7 mouse cellular contexts compared by ENCODE assay signal in genomic region chr2:118895990-118896913, GRCm38 (mm10). TPM values are rescaled to one million over a fixed set of nuclear protein-coding genes. Genes with fewer than 3 reads are reported as not detected.
DNase-seq lines count a peak whose midpoint lies in the region; ATAC-seq and TF ChIP-seq lines count a peak whose summit lies in the region.

No protein-coding gene starts in this region.

- in situ Hi-C loops in CH12.LX (cut with MboI; ENCODE audit: low pct_ligation_motif_present, low pct_unique_long_range_greater_than_20kb, low sequenced_read_pairs): loop anchor here (10.0 to 25.0 kb wide), 4 partner anchors 79 to 409 kb away; partner anchors contain the start of gene Srp14

- no peak for TF ChIP-seq RAD21 in CH12.LX (IDR thresholded peaks at IDR 0.05; ENCODE audit: low read depth, low read length)

- peak overlapping the region; percentile 44 for H3K4me2 ChIP-seq in CH12.LX (ENCODE audit: insufficient read depth, low read depth, poor library complexity, severe bottlenecking)
- H3K4me2 ChIP-seq in heart, embryonic 16.5 days (ENCODE audit: low read depth, low read length): peak overlapping the region; percentile 94

- peak overlapping the region; percentile 50 to 71 (median 63) for H3K4me3 ChIP-seq in CH12.LX (replicated peaks in 1 of 3; ENCODE audit: low read depth in 2 of 3, low read length in 2 of 3, poor library complexity in 1 of 3)
- peak overlapping the region; percentile 61 for H3K4me3 ChIP-seq in heart, embryonic 16.5 days (ENCODE audit: low read length)

- no peaks in the 10 kb centered on the region for H3K36me3 ChIP-seq in CH12.LX (replicated peaks in 1 of 2; ENCODE audit: control insufficient read depth in 1 of 2, insufficient read depth in 1 of 2, low read length in 1 of 2)
- no peaks in the 10 kb centered on the region for H3K36me3 ChIP-seq in heart, embryonic 16.5 days (ENCODE audit: control insufficient read depth, insufficient read depth)

- WGBS in heart, embryonic 16.5 days: 2% methylated on average over 38 of the region's 38 CpGs

- H3K4me1 ChIP-seq in CH12.LX (ENCODE audit: control insufficient read depth in 1 of 2, insufficient read depth in 2 of 2): peaks cover 8 to 40% of the 10 kb centered on the region in 2 experiments
- H3K4me1 ChIP-seq in heart, embryonic 16.5 days (ENCODE audit: control insufficient read depth, insufficient read depth, low read length): peaks cover 16% of the 10 kb centered on the region

- peaks cover 25% of the 10 kb centered on the region for H3K27me3 ChIP-seq in CH12.LX (replicated peaks)
- H3K27me3 ChIP-seq in heart, embryonic 16.5 days (ENCODE audit: control insufficient read depth, insufficient read depth, low read length): peaks cover 65% of the 10 kb centered on the region

- DNase-seq in CH12.LX (ENCODE audit: extremely low read depth): no peak
- peak; percentile 51 for DNase-seq in T-cell, adult 2 months (ENCODE audit: low spot score)
- DNase-seq in embryo, embryonic 10.5 days (ENCODE audit: low spot score): peak; percentile 57
- DNase-seq in layer of hippocampus, postnatal 10 days (ENCODE audit: low spot score in 2 of 2): peak; percentile 28 to 41
- peak; percentile 39 for DNase-seq in mesoderm, embryonic 11.5 days (ENCODE audit: low read depth, low spot score)
- DNase-seq in testis, postnatal 14 days (ENCODE audit: low spot score): peak; percentile 65

- dilution Hi-C loops in CH12.LX (cut with MboI; ENCODE audit: extremely low pct_ligation_motif_present, extremely low pct_unique_long_range_greater_than_20kb, low sequenced_read_pairs): no loop called here

- TF ChIP-seq CTCF in CH12.LX (conservative IDR thresholded peaks at IDR 0.05 in 1 of 2, IDR thresholded peaks at IDR 0.05 in 1 of 2; ENCODE audit: low read depth in 2 of 2, low read length in 2 of 2): no peak

- H3K79me2 ChIP-seq in CH12.LX (replicated peaks; ENCODE audit: control insufficient read depth, extremely low read depth, insufficient read depth, poor library complexity, severe bottlenecking): no peaks in the 10 kb centered on the region

- ATAC-seq in heart, embryonic 16.5 days (replicated peaks; ENCODE audit: extremely low read depth, insufficient read depth, low FRiP score): no peak

- H3K27ac ChIP-seq in CH12.LX (ENCODE audit: insufficient read depth, low read depth): peak overlapping the region; percentile 47; the same call in 1 of the 2 replicates
- no peak overlapping the region for H3K27ac ChIP-seq in heart, embryonic 16.5 days (ENCODE audit: low read length)

- no peaks in the 10 kb centered on the region for H3K9me3 ChIP-seq in CH12.LX (replicated peaks; ENCODE audit: low read length)
- H3K9me3 ChIP-seq in heart, embryonic 16.5 days (replicated peaks; ENCODE audit: control insufficient read depth, low read length): no peaks in the 10 kb centered on the region

- TF ChIP-seq POLR2A in CH12.LX (IDR thresholded peaks at IDR 0.05; ENCODE audit: low read depth, low read length): peak; percentile 44; the same call in 1 of the 2 replicates

- no peak for TF ChIP-seq EP300 in CH12.LX (IDR thresholded peaks at IDR 0.05; ENCODE audit: low read length)

- peak overlapping the region; percentile 42 for H3K9ac ChIP-seq in CH12.LX (ENCODE audit: insufficient read depth, low read depth)
- H3K9ac ChIP-seq in heart, embryonic 16.5 days (ENCODE audit: low read length): peak overlapping the region; percentile 66

TF ChIP-seq in CH12.LX, 34 proteins besides CTCF, POLR2A, EP300 and RAD21:
- no peak for TF ChIP-seq NRF1 (IDR thresholded peaks at IDR 0.05; ENCODE audit: low read depth, low read length)
- no peak for TF ChIP-seq E2F4 (IDR thresholded peaks at IDR 0.05; ENCODE audit: insufficient replicate concordance, low read depth, low read length)
- peak; percentile 23; the same call in 1 of the 2 replicates for TF ChIP-seq MAZ (IDR thresholded peaks at IDR 0.05; ENCODE audit: low read depth, low read length)
- no peak; the same call in none of the 2 replicates for TF ChIP-seq NELFE (IDR thresholded peaks at IDR 0.05; ENCODE audit: low read depth, low read length)
- TF ChIP-seq MEF2A (IDR thresholded peaks at IDR 0.05; ENCODE audit: borderline replicate concordance, low read depth, low read length): no peak
- no peak for TF ChIP-seq RCOR1 (conservative IDR thresholded peaks at IDR 0.05; ENCODE audit: low read depth, low read length)
- TF ChIP-seq BHLHE40 (IDR thresholded peaks at IDR 0.05; ENCODE audit: low read depth, low read length): no peak
- TF ChIP-seq ELF1 (IDR thresholded peaks at IDR 0.05; ENCODE audit: low read depth, low read length): peak; percentile 54
- TF ChIP-seq TBP (conservative IDR thresholded peaks at IDR 0.05; ENCODE audit: low read depth, low read length): no peak
- TF ChIP-seq ZC3H11A (IDR thresholded peaks at IDR 0.05; ENCODE audit: low read depth, low read length): no peak
- TF ChIP-seq SIN3A (IDR thresholded peaks at IDR 0.05; ENCODE audit: low read length): peak; percentile 79
- 0 out of 2 replicates have a peak, but pooled peaks have one; percentile 44 for TF ChIP-seq CHD1 (IDR thresholded peaks at IDR 0.05; ENCODE audit: low read depth, low read length)
- TF ChIP-seq USF2 (conservative IDR thresholded peaks at IDR 0.05; ENCODE audit: low read depth, low read length): no peak
- peak; percentile 36; the same call in 1 of the 2 replicates for TF ChIP-seq TCF12 (IDR thresholded peaks at IDR 0.05; ENCODE audit: low read depth, low read length)
- peak; percentile 70 for TF ChIP-seq CHD2 (IDR thresholded peaks at IDR 0.05; ENCODE audit: low read length)
- no peak; the same call in 1 of the 2 replicates for TF ChIP-seq MAX (IDR thresholded peaks at IDR 0.05; ENCODE audit: low read length)
- peak; percentile 2; the same call in 1 of the 2 replicates for TF ChIP-seq HCFC1 (IDR thresholded peaks at IDR 0.05; ENCODE audit: low read depth, low read length)
- no peak for TF ChIP-seq MXI1 (IDR thresholded peaks at IDR 0.05; ENCODE audit: low read depth, low read length)
- no peak for TF ChIP-seq UBTF (IDR thresholded peaks at IDR 0.05; ENCODE audit: low read depth, low read length)
- no peak for TF ChIP-seq GABPA (IDR thresholded peaks at IDR 0.05; ENCODE audit: insufficient replicate concordance, low read depth, low read length)

RNA-seq across cellular contexts. Expression of gene Bahd1, which starts 3.9 kb away (rescaled TPM):
- total RNA-seq in CH12.LX (2012; rRNA removed) (28.7 and 32.1 TPM in 2 replicates), CH12.LX (2014; rRNA removed) (14.1 and 15.3 TPM in 2 replicates)
- polyA plus RNA-seq in CH12.LX (2012; ENCODE audit: insufficient read length, low read depth): 37.5 and 37.8 TPM in 2 replicates
- 3.7 and 4.1 TPM in 2 replicates for polyA plus RNA-seq in heart, embryonic 16.5 days (2015; fragmentation: Nextera tagmentation; extraction: Ambion mirVana)
- total RNA-seq in layer of hippocampus, postnatal 10 days (2021): 10 to 100 TPM; 36.6 to 43.1 TPM

RNA-seq across cellular contexts. Expression of gene Chst14, which starts 30.0 kb away (rescaled TPM):
- total RNA-seq in CH12.LX (2012; rRNA removed): 4.4 and 5.1 TPM in 2 replicates
- total RNA-seq in CH12.LX (2014; rRNA removed): 3.1 and 4.7 TPM in 2 replicates
- polyA plus RNA-seq in CH12.LX (2012; ENCODE audit: insufficient read length, low read depth): 6.7 and 8.4 TPM in 2 replicates
- polyA plus RNA-seq in heart, embryonic 16.5 days (2015; fragmentation: Nextera tagmentation; extraction: Ambion mirVana): 17.1 and 18.0 TPM in 2 replicates
- total RNA-seq in layer of hippocampus, postnatal 10 days (2021): 1 to 10 TPM; 2.5 to 3.5 TPM

RNA-seq across cellular contexts. Expression of gene Ivd, which starts 34.5 kb away (rescaled TPM):
- total RNA-seq in CH12.LX (2012; rRNA removed): 28.4 and 29.3 TPM in 2 replicates
- 25.5 and 30.0 TPM in 2 replicates for total RNA-seq in CH12.LX (2014; rRNA removed)
- 27.6 and 34.5 TPM in 2 replicates for polyA plus RNA-seq in CH12.LX (2012; ENCODE audit: insufficient read length, low read depth)
- 97.4 and 107 TPM in 2 replicates for polyA plus RNA-seq in heart, embryonic 16.5 days (2015; fragmentation: Nextera tagmentation; extraction: Ambion mirVana)
- total RNA-seq in layer of hippocampus, postnatal 10 days (2021): 100 to 1,000 TPM in 1 of 2 experiments, 10 to 100 TPM in 1; 76.5 to 102 TPM
